Mouse (Mus musculus) telencephalon, adult 2 months (tissue): ENCODE results near the gene Bok.

ENCODE experiments used
- DNase-seq: peaks from one replicate; pipeline ENCODE4 v3.0.0-alpha.2; 2011; ENCODE audit warnings: low read depth, low spot score

Gene Bok

GRCm38 (mm10) chr1:93689901-93690496 is 4.5 kb downstream of the Bok start:
- DNase-seq, result no peak

- DNase-seq, result no peak
Measured at GRCm38 (mm10) chr1:93691106-93691505, 5.6 kb downstream of the Bok start.

- no peak for DNase-seq
Measured at GRCm38 (mm10) chr1:93691786-93692357, 6.4 kb downstream of the Bok start.

- DNase-seq, result no peak
Measured at GRCm38 (mm10) chr1:93692773-93693172, 7.3 kb downstream of the Bok start.

GRCm38 (mm10) chr1:93693502-93693901 is 8.0 kb downstream of the Bok start:
- no peak for DNase-seq

- DNase-seq, result no peak
Measured at GRCm38 (mm10) chr1:93693943-93694342, 8.5 kb downstream of the Bok start.

- no peak for DNase-seq
Measured at GRCm38 (mm10) chr1:93694966-93695365, 9.5 kb downstream of the Bok start.

GRCm38 (mm10) chr1:93697317-93697716 is 11.9 kb downstream of the Bok start:
- DNase-seq, result no peak

GRCm38 (mm10) chr1:93699159-93699558 is 13.7 kb downstream of the Bok start:
- peak; percentile 74 for DNase-seq

- DNase-seq, result no peak
Measured at GRCm38 (mm10) chr1:93702106-93702505, 16.6 kb downstream of the Bok start.

GRCm38 (mm10) chr1:93703472-93704048 is 18.1 kb downstream of the Bok start:
- DNase-seq, result no peak

- DNase-seq, result no peak
Measured at GRCm38 (mm10) chr1:93704341-93704740, 18.9 kb downstream of the Bok start.

- no peak for DNase-seq
Measured at GRCm38 (mm10) chr1:93705389-93705788, 19.9 kb downstream of the Bok start.

- no peak for DNase-seq
Measured at GRCm38 (mm10) chr1:93716166-93716565, 30.7 kb downstream of the Bok start.

GRCm38 (mm10) chr1:93721557-93721956 is 36.1 kb downstream of the Bok start:
- no peak for DNase-seq

- DNase-seq, result no peak
Measured at GRCm38 (mm10) chr1:93724623-93725022, 39.2 kb downstream of the Bok start.

- no peak for DNase-seq
Measured at GRCm38 (mm10) chr1:93725665-93726064, 40.2 kb downstream of the Bok start.

- no peak for DNase-seq
Measured at GRCm38 (mm10) chr1:93726116-93726515, 40.7 kb downstream of the Bok start.

- DNase-seq, result no peak
Measured at GRCm38 (mm10) chr1:93726974-93727373, 41.5 kb downstream of the Bok start.

GRCm38 (mm10) chr1:93731103-93731502 is 45.6 kb downstream of the Bok start:
- no peak for DNase-seq

- DNase-seq, result peak; percentile 35
Measured at GRCm38 (mm10) chr1:93731880-93732281, 46.4 kb downstream of the Bok start.

- DNase-seq, result no peak
Measured at GRCm38 (mm10) chr1:93735859-93736258, 50.4 kb downstream of the Bok start.

- no peak for DNase-seq
Measured at GRCm38 (mm10) chr1:93737711-93738110, 52.3 kb downstream of the Bok start.
